Mouse (Mus musculus): ENCODE results near the gene Tm7sf2.
A peak's percentile ranks its signal among the peaks of the same experiment; 100 is the strongest.
"Not testable (repeated sequence)": the region's sequence is repeated elsewhere in the genome, so short reads cannot be mapped to it uniquely, and the experiment has no call there.

Tm7sf2 gene

DNA sequence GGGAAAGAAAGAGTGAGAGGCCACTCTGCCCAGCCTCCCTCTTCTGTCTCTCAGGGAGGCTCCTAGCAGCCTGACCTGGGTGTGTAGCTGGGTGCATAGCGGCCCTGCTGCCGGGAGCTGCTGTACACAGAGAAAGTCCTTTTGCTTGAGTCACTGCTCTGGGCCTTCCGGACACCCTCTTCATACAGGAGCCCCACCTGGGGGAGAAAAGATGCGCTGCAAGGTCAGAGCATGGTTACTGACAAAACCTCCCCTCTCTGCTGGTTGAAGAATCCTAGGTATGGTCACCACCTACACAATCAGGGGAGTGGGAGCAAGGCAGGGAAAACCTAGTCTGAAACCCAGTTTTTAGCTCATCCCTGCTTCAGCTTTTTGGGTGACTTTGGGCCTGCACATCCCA is 778 bp upstream of the Tm7sf2 start:
- no peak for DNase-seq

DNA sequence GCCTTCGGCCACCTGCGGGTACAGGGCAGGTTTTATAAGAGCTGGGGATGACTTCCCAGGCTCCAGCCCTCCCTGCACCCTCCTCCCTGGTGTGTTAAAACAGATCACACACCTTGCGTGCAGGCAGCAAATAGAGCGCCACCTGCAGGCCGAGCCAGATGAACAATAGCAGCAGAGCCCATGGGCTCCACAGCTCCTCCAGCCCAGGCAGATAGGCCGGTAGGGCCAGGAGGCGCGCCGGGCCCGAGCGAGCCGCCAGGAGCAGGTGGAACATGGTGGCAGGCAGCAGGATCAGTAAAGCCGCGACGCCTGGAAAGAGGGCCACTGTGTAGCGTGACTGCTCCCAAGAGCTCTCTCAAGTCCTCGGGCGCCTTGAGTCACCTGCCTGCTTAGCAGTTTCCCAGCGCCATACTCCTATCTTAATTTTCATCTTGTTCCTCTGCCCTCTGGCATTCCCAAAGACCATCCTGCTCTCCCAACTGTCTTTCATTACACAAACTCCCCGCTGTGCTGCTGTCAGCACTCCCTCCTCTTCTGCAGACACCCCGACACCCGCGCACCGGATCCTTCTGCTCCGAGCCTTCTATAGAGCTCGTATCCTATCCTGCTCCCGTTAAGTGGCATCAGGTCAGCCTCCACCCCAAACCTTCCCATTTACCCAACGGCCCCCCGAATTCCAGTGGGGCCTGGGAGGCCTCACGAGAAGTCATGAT is 1.0 kb downstream of the Tm7sf2 start:
- DNase-seq: peak; percentile 91 to 96

DNA sequence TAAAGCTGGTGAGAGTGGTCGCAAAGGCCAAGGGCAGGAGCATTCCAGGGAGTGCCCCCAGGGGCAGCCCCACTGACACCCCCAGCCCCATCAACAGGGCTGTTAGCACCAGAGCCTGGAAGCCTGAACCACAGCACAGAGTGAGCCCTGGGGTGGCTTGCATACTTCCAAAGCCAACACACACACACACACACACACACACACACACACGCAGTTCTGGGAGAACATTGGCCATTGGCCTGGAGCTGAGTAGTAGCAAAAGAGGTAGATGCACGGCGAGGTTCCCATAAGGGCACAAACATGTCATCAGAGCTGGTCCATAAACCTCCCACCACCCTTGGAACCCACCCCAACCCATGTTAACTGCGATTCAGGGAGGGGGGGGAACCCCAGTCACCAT is 1.6 kb downstream of the Tm7sf2 start:
- no peak for DNase-seq

DNA sequence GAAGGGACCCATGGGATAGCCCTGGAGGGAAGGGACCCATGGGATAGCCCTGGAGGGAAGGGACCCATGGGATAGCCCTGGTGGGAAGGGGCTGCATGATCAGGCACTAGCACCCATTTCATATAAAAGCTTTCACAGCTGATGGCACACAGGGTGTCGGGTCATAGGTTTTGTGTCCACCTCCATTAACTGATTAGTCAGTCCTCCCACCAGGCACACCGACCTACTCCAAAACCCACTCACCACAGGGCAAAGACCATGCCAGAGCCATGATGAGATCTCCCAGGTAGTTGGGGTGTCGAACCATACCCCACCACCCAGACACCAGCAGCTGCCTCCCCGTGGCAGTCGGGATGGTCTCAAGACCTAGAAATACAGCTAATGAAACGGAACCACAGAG is 5.1 kb downstream of the Tm7sf2 start:
- DNase-seq: no peak

DNA sequence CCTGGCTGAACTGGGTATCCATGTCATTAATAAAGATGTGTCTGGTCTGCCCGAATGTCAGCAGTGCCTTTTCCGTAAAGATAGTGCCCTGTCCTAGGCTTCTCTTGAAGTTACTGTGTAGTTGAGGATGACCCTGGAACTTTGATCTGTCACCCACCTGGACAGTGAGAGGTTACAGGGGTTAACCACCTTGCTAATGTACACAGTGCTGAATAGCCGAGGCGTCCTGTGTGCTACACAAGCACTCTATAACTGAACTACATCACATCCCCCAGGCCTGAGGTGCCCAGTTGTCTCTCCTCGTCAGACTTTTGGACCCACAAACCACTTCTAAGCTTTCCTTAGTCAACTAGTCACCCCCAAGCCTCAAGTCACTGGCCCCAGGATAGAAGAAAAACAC is 5.8 kb downstream of the Tm7sf2 start:
- DNase-seq: no peak

DNA sequence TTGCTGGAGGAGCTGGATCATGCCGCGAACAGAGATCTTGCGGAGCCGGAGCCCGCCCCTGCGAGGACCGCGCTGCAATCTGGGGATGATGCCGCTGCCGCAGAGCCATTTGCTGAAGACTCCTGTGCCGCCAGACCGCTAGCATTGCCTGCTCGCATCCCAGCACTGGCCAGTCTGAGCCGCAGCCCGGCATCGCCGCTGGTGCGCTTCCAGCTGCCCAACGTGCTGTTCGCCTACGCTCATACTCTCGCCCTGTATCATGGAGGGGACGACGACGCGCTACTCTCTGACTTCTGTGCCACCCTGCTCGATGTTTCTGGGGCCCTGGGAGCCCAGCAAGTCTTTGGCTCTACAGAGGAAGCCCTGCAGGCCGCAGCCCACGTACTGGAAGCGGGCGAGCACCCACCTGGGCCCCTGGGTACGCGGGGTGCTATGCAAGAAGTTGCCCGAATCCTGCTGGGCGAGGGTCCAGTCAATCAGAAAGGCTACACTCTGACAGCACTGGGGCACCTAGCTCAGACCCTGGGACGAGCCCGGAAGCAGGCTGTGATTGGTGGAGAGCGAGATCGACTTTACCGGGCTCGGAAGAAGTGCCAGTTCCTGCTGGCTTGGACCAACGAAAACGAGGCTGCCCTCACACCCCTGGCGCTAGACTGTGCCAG is 6.4 kb downstream of the Tm7sf2 start:
- DNase-seq: peak; percentile 42 to 61

DNA sequence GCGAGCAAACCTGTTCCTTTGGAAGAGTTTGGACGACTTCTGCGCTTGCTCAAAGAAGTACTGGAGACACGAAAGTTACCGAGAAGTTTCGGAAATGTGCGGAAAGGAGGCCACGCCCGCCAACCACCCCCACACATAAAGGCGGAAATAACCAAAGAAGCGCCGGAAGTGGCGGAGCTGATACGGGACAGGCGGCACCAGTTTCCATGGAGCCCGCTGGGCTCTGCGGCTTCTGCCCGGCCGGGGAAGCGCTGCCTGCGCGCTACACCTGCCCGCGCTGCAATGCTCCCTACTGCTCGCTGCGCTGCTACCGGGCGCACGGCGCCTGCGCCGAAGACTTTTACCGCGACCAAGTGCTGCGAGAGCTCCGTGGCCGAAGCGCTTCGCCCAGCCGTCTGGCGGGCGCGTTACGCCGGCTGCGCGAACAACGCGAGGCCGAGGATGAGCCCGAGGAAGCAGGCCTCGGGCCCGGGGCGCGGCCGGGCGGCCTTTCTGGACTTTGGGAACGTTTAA is 7.1 kb downstream of the Tm7sf2 start, which contains the start of gene Znhit2:
Gene Znhit2 (plus strand): TSS at position 172 of the 513 bp plus-strand sequence.
- DNase-seq: peak; percentile 91 to 93

DNA sequence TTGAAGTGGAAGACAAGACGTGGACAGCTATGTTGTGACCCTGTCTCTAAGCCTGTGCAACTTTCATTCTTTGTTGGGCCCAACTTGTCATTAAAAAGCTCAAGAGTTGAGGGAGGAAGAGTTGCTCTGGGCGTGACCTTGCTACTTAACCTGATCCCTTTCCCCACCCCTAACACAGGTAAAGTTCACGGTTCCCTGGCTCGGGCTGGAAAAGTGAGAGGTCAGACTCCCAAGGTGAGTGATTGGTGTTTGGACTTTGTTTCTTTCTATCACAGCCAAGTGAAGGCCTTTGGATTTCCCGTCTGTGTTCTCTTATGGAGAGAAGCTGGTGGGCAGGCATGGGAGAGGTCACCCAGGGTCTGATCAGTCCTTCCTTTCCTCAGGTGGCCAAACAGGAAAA is 9.2 kb downstream of the Tm7sf2 start:
- DNase-seq: peak in 1 of 2 experiments; percentile 2

DNA sequence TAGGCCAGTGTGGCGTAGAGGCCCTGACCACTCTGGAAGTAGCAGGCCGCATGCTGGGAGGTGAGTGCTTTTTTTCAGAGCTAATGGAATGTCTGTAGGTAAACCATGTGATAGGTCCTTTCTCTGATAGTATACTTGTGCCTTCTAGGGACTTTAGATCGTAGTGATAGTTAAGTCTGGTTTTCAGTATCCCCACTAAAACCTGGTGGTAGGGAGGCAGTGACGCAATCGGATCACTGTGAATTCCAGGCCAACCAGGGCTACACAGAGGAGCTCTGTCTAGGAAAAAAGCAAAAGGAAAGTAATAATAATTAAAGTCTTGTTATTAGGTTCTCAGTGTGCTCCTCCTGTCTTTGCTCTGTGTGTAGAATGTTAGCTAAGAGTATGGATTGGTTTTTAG is 9.7 kb downstream of the Tm7sf2 start:
- DNase-seq: no peak

DNA sequence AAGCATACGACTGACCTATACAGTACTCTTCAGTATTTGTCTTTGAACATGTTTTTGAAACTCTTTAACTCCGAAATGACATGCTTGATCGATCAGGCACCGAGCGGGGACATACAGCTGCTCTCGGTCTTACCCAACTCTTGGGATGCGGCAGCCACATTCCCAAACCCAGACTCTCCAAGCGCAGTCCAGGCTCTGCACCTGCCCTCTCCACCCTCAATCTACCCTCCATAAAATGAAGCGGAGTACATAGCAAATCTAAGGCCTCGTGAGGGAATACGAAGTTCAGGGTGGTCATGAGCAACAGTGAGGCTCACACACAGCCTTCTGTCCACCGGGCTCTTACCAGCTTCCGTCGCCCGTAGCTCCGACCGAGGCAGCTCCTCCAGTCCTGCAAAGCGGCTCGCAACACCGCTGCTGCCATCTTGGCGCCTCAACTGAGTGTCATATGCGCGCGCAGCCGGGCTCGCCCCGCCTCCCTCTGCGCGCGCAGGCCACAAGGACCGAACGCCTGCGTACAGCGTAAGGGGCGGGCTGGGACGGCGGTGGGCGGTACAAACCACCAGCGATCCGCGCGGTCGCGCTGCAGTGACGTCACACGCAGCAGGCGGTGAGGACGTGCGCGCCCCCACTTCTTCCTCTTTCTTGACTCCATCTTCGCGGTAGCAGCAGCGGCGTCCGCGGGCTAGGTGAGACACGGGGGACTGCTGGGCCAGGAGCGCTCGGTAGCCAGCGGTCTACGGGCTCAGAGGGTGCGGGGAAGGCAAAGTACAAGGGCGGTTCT is 10.7 kb downstream of the Tm7sf2 start, which contains the start of the genes Mrpl49 and Fau:
Gene Mrpl49 (minus strand): TSS at position 473 of the 784 bp plus-strand sequence.
Gene Fau (plus strand): TSS at position 532 of the 784 bp plus-strand sequence.
- peak; percentile 100 for DNase-seq

DNA sequence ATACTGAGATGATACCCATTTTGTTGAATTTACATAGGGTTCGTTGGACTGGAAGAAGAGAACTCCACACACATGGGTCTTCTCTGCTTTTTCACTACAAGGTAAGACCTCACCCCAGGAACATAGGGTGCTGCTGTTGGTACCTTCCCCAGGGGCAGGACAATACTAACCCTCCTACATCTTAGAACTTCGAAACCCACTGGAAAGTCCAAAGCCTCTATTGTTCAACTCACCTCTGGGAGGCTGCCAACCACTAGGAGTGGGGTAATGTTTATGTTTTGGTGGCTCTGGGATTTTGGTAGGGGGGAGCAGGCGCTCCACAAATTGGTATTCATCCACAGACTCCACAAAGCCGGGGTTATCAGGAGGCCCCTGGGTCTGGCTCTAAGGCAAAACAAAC is 11.5 kb downstream of the Tm7sf2 start:
- DNase-seq: peak in 1 of 2 experiments; percentile 34

DNA sequence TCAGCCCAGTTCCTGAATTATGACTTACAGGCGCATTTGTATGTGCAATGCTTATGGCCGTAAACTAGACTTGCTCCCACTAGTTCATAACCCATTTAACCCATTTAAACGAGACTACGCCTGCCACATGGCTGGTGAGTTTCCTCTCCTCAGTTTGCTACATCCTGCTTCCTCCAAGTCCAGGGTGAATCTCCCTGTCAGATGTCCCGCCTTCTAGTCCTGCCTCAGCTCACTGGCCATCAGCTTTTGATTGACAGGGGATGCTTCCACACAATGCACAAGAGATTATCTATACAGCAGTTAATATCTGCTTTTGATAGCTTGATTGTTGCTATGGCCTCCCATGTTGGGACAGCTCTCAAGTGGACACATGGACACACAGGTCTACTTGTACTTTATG is 13.9 kb downstream of the Tm7sf2 start:
- DNase-seq: no peak

DNA sequence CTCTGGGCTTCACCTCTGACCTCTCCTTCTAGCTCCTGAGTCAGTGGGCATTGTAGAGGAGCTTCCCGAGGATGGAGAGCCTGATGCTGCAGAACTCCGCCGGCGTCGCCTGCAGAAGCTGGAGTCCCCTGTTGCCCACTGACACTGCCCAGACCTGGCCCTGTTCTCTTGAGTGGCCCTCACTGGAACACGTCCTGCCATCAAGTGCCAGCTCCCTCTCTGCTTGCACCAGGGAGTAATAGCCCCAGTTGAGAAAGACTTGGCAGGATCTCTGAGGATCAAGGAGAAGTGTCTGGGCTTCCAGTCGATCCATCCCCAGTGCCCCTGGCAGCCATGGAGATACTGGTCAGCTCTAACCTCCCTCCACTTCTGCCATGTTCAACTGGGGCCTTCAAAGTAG is 15.7 kb downstream of the Tm7sf2 start:
- DNase-seq: no peak

DNA sequence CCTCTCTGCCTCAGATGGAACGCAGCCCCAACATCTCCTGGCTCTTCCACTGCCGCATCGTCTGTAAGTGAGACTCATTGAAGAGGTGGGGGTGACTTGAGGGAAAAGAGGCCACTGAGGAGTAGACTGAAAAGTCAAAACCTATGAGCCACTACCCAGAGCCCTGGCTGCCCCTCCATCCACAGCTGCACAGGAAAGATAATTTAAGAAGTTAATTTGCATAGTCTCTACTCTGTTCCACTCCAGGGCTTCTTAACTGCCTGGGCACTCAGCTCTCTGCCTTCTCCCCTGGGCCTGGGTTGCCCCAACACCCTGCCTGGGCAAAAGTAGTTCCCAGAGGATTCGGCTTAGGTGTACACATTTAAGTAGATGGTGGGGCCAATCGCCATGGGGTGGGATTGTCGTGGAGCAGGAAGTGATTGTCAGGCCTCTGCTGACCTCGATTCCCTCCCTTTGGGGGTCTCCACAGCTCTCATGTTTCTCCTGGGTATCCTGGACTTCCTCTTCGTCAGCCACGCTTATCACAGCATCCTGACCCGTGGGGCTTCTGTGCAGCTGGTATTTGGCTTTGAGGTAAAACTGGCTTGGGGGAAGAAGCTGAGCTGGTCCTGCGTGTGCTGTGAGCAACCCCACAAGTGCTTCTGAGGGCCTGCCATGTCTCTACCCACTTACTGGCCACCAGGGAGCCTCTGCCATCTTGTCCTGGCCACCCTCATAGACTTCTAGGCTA is 19.3 kb downstream of the Tm7sf2 start:
- no peak for DNase-seq

DNA sequence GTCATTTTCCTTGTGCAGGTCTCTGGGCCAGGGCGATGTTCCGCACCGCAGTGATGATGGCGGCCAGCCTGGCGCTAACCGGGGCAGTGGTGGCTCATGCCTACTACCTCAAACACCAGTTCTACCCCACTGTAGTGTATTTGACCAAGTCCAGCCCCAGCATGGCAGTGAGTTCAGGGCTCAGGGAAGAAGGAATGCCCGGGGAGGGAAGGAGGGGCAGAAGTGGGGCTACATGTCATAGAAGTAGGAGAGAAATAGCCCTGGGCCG is 20.3 kb downstream of the Tm7sf2 start:
- no peak for DNase-seq

DNA sequence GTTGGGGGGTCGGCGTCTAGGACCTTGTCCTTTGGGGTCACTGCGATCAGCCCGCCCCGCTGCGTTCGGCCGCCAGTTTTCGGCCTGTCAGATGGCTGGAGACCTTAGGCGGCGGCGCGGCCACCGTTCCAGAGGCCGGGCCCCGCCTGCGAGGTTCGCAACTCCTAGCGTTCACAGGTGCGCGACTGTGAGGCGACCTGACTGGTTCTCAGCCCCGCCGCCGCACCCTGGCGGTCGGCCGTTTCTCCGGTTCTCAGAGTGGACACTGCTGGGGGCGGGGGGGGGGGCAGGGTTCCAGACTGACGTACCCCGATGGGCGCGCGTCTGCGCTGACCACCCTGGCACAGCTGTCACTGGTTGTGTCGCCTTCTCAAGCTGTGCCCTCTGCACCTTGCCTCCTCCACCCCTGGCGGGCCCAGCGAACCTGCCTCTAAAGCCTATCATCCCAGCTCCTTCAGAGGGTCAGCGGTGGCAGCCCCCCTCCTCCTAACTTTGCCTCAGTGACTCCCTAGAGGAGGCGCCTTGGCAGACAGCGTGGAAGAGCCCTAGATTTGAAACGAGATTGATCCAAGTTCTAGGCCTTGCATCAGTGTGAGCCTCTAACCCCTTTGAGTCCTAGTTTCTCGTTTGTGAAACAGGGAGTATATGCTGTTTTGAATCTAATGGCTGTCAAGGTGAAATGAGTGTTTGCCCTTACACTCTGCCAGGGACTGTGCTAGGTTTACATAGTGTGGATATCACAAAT is 20.8 kb downstream of the Tm7sf2 start:
- DNase-seq: no peak

DNA sequence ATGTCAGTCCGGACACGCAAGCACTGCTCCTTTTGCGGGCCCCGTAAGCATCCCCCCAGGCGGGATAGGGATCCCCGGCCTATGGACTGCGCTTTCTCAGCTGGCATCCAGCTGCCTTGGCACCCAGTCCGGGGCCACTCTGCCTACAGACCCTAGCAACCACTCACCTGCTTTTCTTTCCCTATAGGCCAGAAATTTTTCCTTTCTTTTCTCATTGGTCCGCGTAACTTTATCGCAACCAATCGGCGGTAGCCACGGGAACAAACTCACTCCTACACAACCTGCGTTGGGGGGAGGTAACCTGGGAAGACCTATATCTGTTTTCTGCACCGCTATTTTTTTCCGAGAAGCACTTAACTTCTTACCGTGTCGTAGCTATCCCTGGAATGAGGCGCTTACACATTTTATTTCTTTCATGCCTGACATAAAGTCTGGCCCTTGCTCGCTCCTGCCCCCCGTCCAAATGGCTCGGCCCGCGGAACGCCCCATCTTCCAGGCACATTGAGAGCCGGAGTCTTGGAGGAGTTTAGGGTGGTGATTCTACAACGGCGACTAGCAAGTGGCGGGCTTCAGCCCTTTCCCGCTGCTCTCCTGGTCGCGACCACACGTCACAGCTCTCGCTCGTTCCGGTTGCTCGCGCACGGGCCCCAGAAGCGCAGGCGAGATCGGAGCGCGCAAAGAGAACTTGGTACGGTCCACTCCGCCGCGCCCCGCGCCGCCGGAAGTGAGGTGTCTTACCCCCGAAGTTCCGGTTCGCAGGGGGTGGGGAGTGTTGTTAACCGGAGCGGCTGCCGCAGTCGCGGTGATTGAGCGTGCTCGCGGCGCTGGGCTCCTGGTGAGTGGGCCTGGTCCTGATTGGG is 21.6 kb downstream of the Tm7sf2 start, which contains the start of gene Syvn1:
Gene Syvn1 (plus strand): TSS at position 283 of the 860 bp plus-strand sequence.
- peak; percentile 93 to 95 for DNase-seq

DNA sequence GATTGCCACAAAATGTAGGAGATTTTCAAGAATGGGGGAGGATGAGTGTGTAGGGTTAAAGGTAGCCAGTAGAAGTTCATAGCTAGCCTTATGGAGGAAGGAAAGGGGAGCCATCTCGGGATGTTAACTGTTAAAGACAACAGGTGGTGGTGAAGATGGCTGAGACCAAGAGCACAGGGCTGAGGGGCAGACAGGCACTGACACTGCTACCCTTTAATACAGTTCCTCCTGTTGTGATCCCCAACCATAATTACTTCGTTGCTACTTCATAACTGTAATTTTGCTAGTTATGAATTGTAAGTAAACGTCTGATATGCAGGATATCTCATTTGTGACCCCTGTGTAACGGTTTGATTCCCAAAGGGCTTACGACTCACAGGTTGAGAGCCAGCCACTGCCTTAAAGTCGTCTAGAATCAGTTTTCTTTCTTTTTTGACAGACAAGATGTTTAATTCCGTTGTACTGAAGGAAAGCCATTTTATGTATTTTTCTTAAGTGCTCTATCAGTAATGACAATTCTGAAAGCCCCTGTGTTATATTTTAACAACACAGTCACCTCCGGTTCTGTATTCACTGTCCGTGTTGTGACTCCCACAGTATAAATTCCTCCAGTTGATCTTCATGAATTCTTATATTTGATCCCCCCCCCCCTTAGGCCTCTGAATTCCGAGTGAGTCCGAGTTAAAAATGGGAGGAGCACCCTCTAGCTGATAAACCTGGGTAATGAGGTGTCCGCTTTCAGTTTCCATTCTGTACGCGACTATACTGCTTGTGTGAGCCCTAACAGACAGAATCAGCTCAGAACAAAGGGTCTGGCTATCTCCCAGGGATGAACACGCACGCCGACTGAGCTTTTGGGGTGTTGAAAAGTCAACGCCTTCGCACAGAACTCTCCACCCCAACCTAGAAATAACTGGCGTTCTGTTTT is 22.5 kb downstream of the Tm7sf2 start:
- DNase-seq: no peak

DNA sequence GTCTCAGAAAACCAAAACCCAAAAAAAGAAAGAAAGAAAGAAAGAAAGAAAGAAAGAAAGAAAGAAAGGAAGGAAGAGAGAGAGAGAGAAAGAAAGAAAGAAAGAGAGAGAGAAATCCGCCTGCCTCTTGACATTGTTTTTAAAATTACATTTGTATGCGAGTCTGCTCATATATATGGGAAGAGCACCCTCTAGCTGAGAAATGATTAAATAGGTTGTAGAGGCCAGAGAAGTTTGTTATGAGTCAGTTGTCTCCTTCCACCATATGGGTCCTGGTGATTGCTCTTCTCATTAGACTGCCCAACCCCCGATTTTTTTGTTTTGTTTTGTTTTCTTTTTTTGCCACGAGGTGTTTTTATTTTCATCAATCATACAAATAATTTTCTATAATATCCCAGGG is 24.1 kb downstream of the Tm7sf2 start:
- DNase-seq: not testable (repeated sequence)

DNA sequence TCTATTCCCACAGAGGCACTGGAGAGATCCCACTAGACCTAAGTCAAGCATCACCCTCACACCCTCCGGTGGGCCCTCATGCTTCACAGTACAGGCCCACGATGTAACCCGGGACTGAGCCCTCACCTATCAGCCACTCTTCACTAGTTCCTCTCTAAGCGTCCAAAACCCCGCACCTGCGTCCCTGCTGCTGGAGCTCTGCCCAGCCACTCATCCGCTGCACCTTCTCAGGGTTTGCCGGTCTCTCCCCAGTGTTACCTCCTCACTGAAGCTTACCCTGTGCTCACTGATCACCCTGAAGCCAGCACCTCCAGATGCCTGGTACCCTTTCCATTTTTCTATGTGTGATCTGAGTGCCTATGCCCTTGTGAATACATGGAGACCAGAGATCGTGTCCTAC is 25.9 kb downstream of the Tm7sf2 start:
- peak in 1 of 2 experiments; percentile 26 for DNase-seq

Data from cerebellum, postnatal 25 days (tissue).